Mouse (Mus musculus) mature B cell (primary cell): ENCODE measurements at regions not wholly inside any gene's neighbourhood (a gene's known extent, or its start where the extent isn't known, plus 50 kb on each side); places are given as distances from the start of the nearest gene placed in this dataset.

Source experiments
- in situ Hi-C: fragments of 300-500 bp; cut with MboI; formaldehyde crosslinking; loops from 2 replicates; pipeline ENCODE4 v1.14.3; 2019

- in situ Hi-C loops: no loop called here
These were observed 55.8 kb upstream of the Pak3 start for GRCm38 (mm10) chrX:143462632-143463031.

- in situ Hi-C loops: loop anchor here (25.0 kb wide), 1 partner anchor 636 kb away; no protein-coding TSS in a partner anchor
These were observed 54.7 kb upstream of the Chrdl1 start for GRCm38 (mm10) chrX:143448636-143449346.

- in situ Hi-C loops: loop anchor here (25.0 kb wide), 1 partner anchor 632 kb away; no protein-coding TSS in a partner anchor
These were observed 50.5 kb upstream of the Chrdl1 start for GRCm38 (mm10) chrX:143444581-143444980.
